Mouse (Mus musculus) liver, embryonic 13.5 days (tissue): ENCODE data around the gene Atp2c1. TPM values are rescaled to one million over a fixed set of nuclear protein-coding genes. Genes with fewer than 3 reads are reported as not detected.
A peak's percentile ranks its signal among the peaks of the same experiment; 100 is the strongest.

ENCODE experiments used
- ATAC-seq: fragments of 200-750 bp; cut with Nextera tagmentation; 2 replicates; pipeline ENCODE4 v1.8.0; 2017; ENCODE audit warnings: low read depth, mild to moderate bottlenecking, moderate number of reproducible peaks, moderate library complexity
- DNase-seq: peaks from one replicate; pipeline ENCODE4 v3.0.0; 2022
- H3K27ac ChIP-seq: fragments of 300-500 bp; sonication (generic); 2 replicates; pipeline ENCODE4 v1.5.1; 2015; ENCODE audit warnings: moderate library complexity, mild to moderate bottlenecking, inconsistent platforms
- H3K27me3 ChIP-seq: fragments of 300-500 bp; sonication (generic); 2 replicates; pipeline ENCODE4 v1.6.1; 2015; ENCODE audit warnings: mild to moderate bottlenecking, inconsistent platforms
- H3K36me3 ChIP-seq: fragments of 300-500 bp; sonication (generic); 2 replicates; pipeline ENCODE4 v1.6.1; 2015; ENCODE audit warnings: mild to moderate bottlenecking, inconsistent platforms
- H3K4me1 ChIP-seq: fragments of 300-500 bp; sonication (generic); replicated peaks from 2 replicates; pipeline ENCODE4 v1.6.1; 2015; ENCODE audit warnings: inconsistent platforms
- H3K4me2 ChIP-seq: fragments of 300-500 bp; sonication (generic); 2 replicates; pipeline ENCODE4 v1.6.1; 2015; ENCODE audit warnings: inconsistent platforms, mild to moderate bottlenecking, moderate library complexity
- H3K4me3 ChIP-seq: fragments of 300-500 bp; sonication (generic); replicated peaks from 2 replicates; pipeline ENCODE4 v1.5.1; 2015; ENCODE audit warnings: mild to moderate bottlenecking, inconsistent platforms
- H3K9ac ChIP-seq: fragments of 300-500 bp; sonication (generic); 2 replicates; pipeline ENCODE4 v1.6.1; 2015; ENCODE audit warnings: mild to moderate bottlenecking, inconsistent platforms
- H3K9me3 ChIP-seq: fragments of 300-500 bp; sonication (generic); replicated peaks from 2 replicates; pipeline ENCODE4 v1.6.1; 2016; ENCODE audit warnings: inconsistent platforms
- WGBS: fragments of 180-500 bp; shearing (Covaris S2); methylation state at CpG from one replicate; pipeline ENCODE4 v1.1.7; 2015; ENCODE audit not compliant: insufficient replicate concordance; 5-methylcytosine and 5-hydroxymethylcytosine counted together
- polyA plus RNA-seq: library from polyadenylated mRNA; unstranded; fragments of >200 nt; fragmentation: Nextera tagmentation; extraction: Ambion mirVana; gene quantifications from 2 replicates; pipeline ENCODE4 v1.2.1, GENCODE M21; 2015

Gene Atp2c1
- polyA plus RNA-seq, 1 experiment from 2014 or later: 23.2 TPM

GRCm38 (mm10) chr9:105484338-105485084, 42.6 kb downstream of the Atp2c1 start:
- peak overlapping the region; percentile 44 for H3K27ac ChIP-seq

GRCm38 (mm10) chr9:105483880-105484279, 43.2 kb downstream of the Atp2c1 start:
- DNase-seq: no peak
- no peak overlapping the region for H3K4me3 ChIP-seq
- no peaks in the 10 kb centered on the region for H3K36me3 ChIP-seq
- no peaks in the 10 kb centered on the region for H3K9me3 ChIP-seq
- no peak overlapping the region for H3K27ac ChIP-seq
- H3K4me2 ChIP-seq: no peak overlapping the region
- no peaks in the 10 kb centered on the region for H3K27me3 ChIP-seq
- 80% methylated on average over 11 of the region's 11 CpGs for WGBS
- H3K9ac ChIP-seq: no peak overlapping the region
- H3K4me1 ChIP-seq: peaks cover 56% of the 10 kb centered on the region
- no peak for ATAC-seq

More at GRCm38 (mm10) chr9:105484338-105485084, 42.6 kb downstream of the Atp2c1 start:
- WGBS: 30% methylated on average over 5 of the region's 5 CpGs
- H3K4me3 ChIP-seq: no peak overlapping the region
- H3K9me3 ChIP-seq: no peaks in the 10 kb centered on the region
- no peaks in the 10 kb centered on the region for H3K27me3 ChIP-seq
- DNase-seq (peak; percentile 65), ATAC-seq (peak; percentile 98)
- peak overlapping the region; percentile 19; the same call in 1 of the 2 replicates for H3K9ac ChIP-seq
- H3K4me2 ChIP-seq: peak overlapping the region; percentile 19
- peaks cover 53% of the 10 kb centered on the region for H3K4me1 ChIP-seq
- no peaks in the 10 kb centered on the region for H3K36me3 ChIP-seq

- Histone ChIP-seq H3K27me3 (no peaks in the 10 kb centered on the region), H3K4me3 (no peak overlapping the region), H3K9ac (no peak overlapping the region), H3K4me2 (no peak overlapping the region), H3K27ac (no peak overlapping the region), H3K9me3 (no peaks in the 10 kb centered on the region), H3K4me1 (peaks cover 60% of the 10 kb centered on the region), H3K36me3 (no peaks in the 10 kb centered on the region)
- ATAC-seq: no peak
- DNase-seq: no peak
- WGBS: 81% methylated on average over 4 of the region's 4 CpGs
Measured at GRCm38 (mm10) chr9:105482715-105483510, 44.2 kb downstream of the Atp2c1 start.

- no peak overlapping the region for H3K4me2 ChIP-seq
- H3K36me3 ChIP-seq: no peaks in the 10 kb centered on the region
- peaks cover 60% of the 10 kb centered on the region for H3K4me1 ChIP-seq
- 63% methylated on average over 4 of the region's 4 CpGs for WGBS
- H3K27me3 ChIP-seq: no peaks in the 10 kb centered on the region
- no peaks in the 10 kb centered on the region for H3K9me3 ChIP-seq
- DNase-seq (no peak), ATAC-seq (no peak)
- H3K4me3 ChIP-seq: no peak overlapping the region
- H3K27ac ChIP-seq: no peak overlapping the region
- no peak overlapping the region for H3K9ac ChIP-seq
Measured at GRCm38 (mm10) chr9:105482070-105482469, 45.0 kb downstream of the Atp2c1 start.

- 73% methylated on average over 3 of the region's 3 CpGs for WGBS
Measured at GRCm38 (mm10) chr9:105476134-105476533, 51.0 kb downstream of the Atp2c1 start.

GRCm38 (mm10) chr9:105474910-105475309, 52.2 kb downstream of the Atp2c1 start:
- Histone ChIP-seq H3K4me2 (no peak overlapping the region), H3K4me3 (no peak overlapping the region), H3K4me1 (peaks cover 11% of the 10 kb centered on the region), H3K36me3 (0 out of 2 replicates have a peak, but pooled peaks cover 3% of the 10 kb centered on the region), H3K27me3 (no peaks in the 10 kb centered on the region), H3K9me3 (no peaks in the 10 kb centered on the region), H3K27ac (no peak overlapping the region), H3K9ac (no peak overlapping the region)
- DNase-seq (no peak), ATAC-seq (no peak)
- 76% methylated on average over 3 of the region's 3 CpGs for WGBS

More at GRCm38 (mm10) chr9:105476134-105476533, 51.0 kb downstream of the Atp2c1 start:
- H3K9me3 ChIP-seq: no peaks in the 10 kb centered on the region
- peaks cover 20% of the 10 kb centered on the region for H3K4me1 ChIP-seq
- no peak overlapping the region for H3K4me3 ChIP-seq
- H3K27ac ChIP-seq: no peak overlapping the region
- no peak overlapping the region for H3K9ac ChIP-seq
- 0 out of 2 replicates have a peak, but pooled peaks cover 2% of the 10 kb centered on the region for H3K36me3 ChIP-seq
- H3K27me3 ChIP-seq: no peaks in the 10 kb centered on the region
- DNase-seq: no peak
- no peak overlapping the region for H3K4me2 ChIP-seq
- no peak for ATAC-seq

GRCm38 (mm10) chr9:105467787-105468186, 59.3 kb downstream of the Atp2c1 start:
- WGBS: 90% methylated on average over 3 of the region's 3 CpGs
- Histone ChIP-seq H3K4me3 (no peak overlapping the region), H3K9me3 (no peaks in the 10 kb centered on the region), H3K4me2 (no peak overlapping the region), H3K36me3 (peaks cover 18% of the 10 kb centered on the region), H3K4me1 (no peaks in the 10 kb centered on the region), H3K27me3 (no peaks in the 10 kb centered on the region), H3K27ac (no peak overlapping the region), H3K9ac (no peak overlapping the region)
- ATAC-seq (no peak), DNase-seq (no peak)

- WGBS: 84% methylated on average over 7 of the region's 7 CpGs
- no peaks in the 10 kb centered on the region for H3K9me3 ChIP-seq
- ATAC-seq (no peak), DNase-seq (no peak)
- H3K27me3 ChIP-seq: no peaks in the 10 kb centered on the region
- no peaks in the 10 kb centered on the region for H3K4me1 ChIP-seq
- H3K9ac ChIP-seq: no peak overlapping the region
- no peak overlapping the region for H3K4me3 ChIP-seq
- no peak overlapping the region for H3K4me2 ChIP-seq
- peaks cover 32% of the 10 kb centered on the region for H3K36me3 ChIP-seq
- no peak overlapping the region for H3K27ac ChIP-seq
Measured at GRCm38 (mm10) chr9:105461496-105461895, 65.6 kb downstream of the Atp2c1 start.

- no peak overlapping the region for H3K4me2 ChIP-seq
Measured at GRCm38 (mm10) chr9:105459032-105459431, 68.1 kb downstream of the Atp2c1 start.

GRCm38 (mm10) chr9:105408549-105408948, 118.6 kb downstream of the Atp2c1 start:
- H3K27ac ChIP-seq: no peak overlapping the region

More at GRCm38 (mm10) chr9:105459032-105459431, 68.1 kb downstream of the Atp2c1 start:
- WGBS: 88% methylated on average over 13 of the region's 13 CpGs
- Histone ChIP-seq H3K9me3 (no peaks in the 10 kb centered on the region), H3K4me3 (no peak overlapping the region), H3K4me1 (no peaks in the 10 kb centered on the region), H3K27ac (no peak overlapping the region), H3K36me3 (peaks cover 38% of the 10 kb centered on the region), H3K27me3 (no peaks in the 10 kb centered on the region), H3K9ac (no peak overlapping the region)
- no peak for DNase-seq
- no peak for ATAC-seq

GRCm38 (mm10) chr9:105395218-105395627, 131.9 kb downstream of the Atp2c1 start, which contains the start of the genes Aste1 and Nek11:
Gene Aste1 (plus strand): TSS chr9:105395392.
Gene Nek11 (minus strand): TSS chr9:105395524.
- H3K4me1 ChIP-seq: peaks cover 27% of the 10 kb centered on the region
- ATAC-seq (peak; percentile 99), DNase-seq (peak; percentile 91)
- H3K4me2 ChIP-seq: peak within 1 kb of the TSS; percentile 81
- H3K4me3 ChIP-seq: peak within 1 kb of the TSS; percentile 78
- H3K9ac ChIP-seq: peak within 1 kb of the TSS; percentile 83
- H3K27ac ChIP-seq: peak within 1 kb of the TSS; percentile 95
- H3K36me3 ChIP-seq: peaks cover 9% of the 10 kb centered on the region
- no peaks in the 10 kb centered on the region for H3K9me3 ChIP-seq
- WGBS: under 1% methylated on average over 44 of the region's 44 CpGs
- peaks cover 2% of the 10 kb centered on the region; the same call in 1 of the 2 replicates for H3K27me3 ChIP-seq

More at GRCm38 (mm10) chr9:105408549-105408948, 118.6 kb downstream of the Atp2c1 start:
- no peak overlapping the region for H3K4me3 ChIP-seq
- DNase-seq (no peak), ATAC-seq (no peak)
- no peak overlapping the region for H3K4me2 ChIP-seq
- H3K36me3 ChIP-seq: peaks cover 27% of the 10 kb centered on the region
- no peak overlapping the region for H3K9ac ChIP-seq
- H3K27me3 ChIP-seq: no peaks in the 10 kb centered on the region
- WGBS: 79% methylated on average over 6 of the region's 6 CpGs
- H3K9me3 ChIP-seq: no peaks in the 10 kb centered on the region
- no peaks in the 10 kb centered on the region for H3K4me1 ChIP-seq
